ENCODE assay signal across 14 mouse cellular contexts in the genomic region with DNA sequence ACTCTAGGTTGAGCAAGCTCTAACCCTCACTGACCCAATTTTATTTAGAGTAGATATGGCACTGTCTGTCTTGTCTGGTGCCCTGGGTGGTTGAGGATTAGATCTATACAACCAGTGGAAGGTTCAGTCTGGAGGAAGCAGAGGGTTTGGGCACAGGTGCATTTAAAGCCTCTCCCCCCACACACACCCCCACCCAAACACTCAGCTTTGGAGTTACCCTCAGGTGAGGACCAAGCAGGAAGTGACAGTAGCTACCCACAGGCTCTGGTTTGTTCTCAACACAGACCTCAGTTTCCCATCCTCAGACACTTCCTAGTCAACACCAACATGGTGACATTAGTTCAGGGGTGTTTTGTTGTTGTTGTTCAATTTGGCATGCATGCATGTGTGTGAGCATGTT. TPM values are rescaled to one million over a fixed set of nuclear protein-coding genes. Genes with fewer than 3 reads are reported as not detected.
DNase-seq lines count a peak whose midpoint lies in the region; ATAC-seq and TF ChIP-seq lines count a peak whose summit lies in the region.
"Had no signal": no experiment of that assay in that cellular context is flagged by ENCODE, and none has a peak within 500 bp of the region (broad histone marks: within the 10 kb centered on the region; RNA-seq: fewer than 3 reads in every experiment).

No protein-coding gene starts in this region.

- H3K36me3 ChIP-seq in heart, embryonic 15.5 days = peaks cover 9% of the 10 kb centered on the region; the same call in 1 of the 2 replicates
- H3K36me3 ChIP-seq in embryonic facial prominence, embryonic 13.5 days = peaks cover 25% of the 10 kb centered on the region
- H3K36me3 ChIP-seq in myocyte (ENCODE audit: control insufficient read depth, insufficient read depth) = peaks cover 2% of the 10 kb centered on the region

- H3K4me2 ChIP-seq in heart, embryonic 15.5 days = peak overlapping the region; percentile 85
- peak overlapping the region; percentile 71; the same call in 1 of the 2 replicates for H3K4me2 ChIP-seq in embryonic facial prominence, embryonic 13.5 days
- H3K4me2 ChIP-seq in myocyte (ENCODE audit: low read depth) = peak overlapping the region; percentile 94

- no peak overlapping the region for H3K4me3 ChIP-seq in heart, embryonic 15.5 days
- H3K4me3 ChIP-seq in embryonic facial prominence, embryonic 13.5 days = no peak overlapping the region
- H3K4me3 ChIP-seq in myocyte = peak overlapping the region; percentile 60

- no peak for TF ChIP-seq POLR2A in myocyte (IDR thresholded peaks at IDR 0.05; ENCODE audit: insufficient read length, low read depth)

- ATAC-seq in heart, embryonic 15.5 days (replicated peaks; ENCODE audit: insufficient number of reproducible peaks, insufficient read depth, low FRiP score, low read depth) = no peak
- no peak for ATAC-seq in embryonic facial prominence, embryonic 13.5 days (ENCODE audit: insufficient number of reproducible peaks, insufficient read depth, low FRiP score, low TSS enrichment, low read depth)

- peaks cover 29% of the 10 kb centered on the region for H3K4me1 ChIP-seq in heart, embryonic 15.5 days (replicated peaks)
- H3K4me1 ChIP-seq in embryonic facial prominence, embryonic 13.5 days = peaks cover 18% of the 10 kb centered on the region

- H3K27ac ChIP-seq in heart, embryonic 15.5 days = no peak overlapping the region
- H3K27ac ChIP-seq in embryonic facial prominence, embryonic 13.5 days = no peak overlapping the region

- H3K27me3 ChIP-seq in heart, embryonic 15.5 days = no peaks in the 10 kb centered on the region
- no peaks in the 10 kb centered on the region for H3K27me3 ChIP-seq in embryonic facial prominence, embryonic 13.5 days
- H3K27me3 ChIP-seq in myocyte (ENCODE audit: control insufficient read depth, insufficient read depth, insufficient read length) = no peaks in the 10 kb centered on the region

- H3K79me2 ChIP-seq in myocyte (ENCODE audit: control insufficient read depth, insufficient read depth) = peaks cover 44% of the 10 kb centered on the region

- no peak for DNase-seq in heart, postnatal 14 days
- DNase-seq in CD4-positive helper T cell, adult 2 months (ENCODE audit: low read depth, low spot score) = peak; percentile 68
- DNase-seq in frontal cortex, postnatal 25 days (ENCODE audit: low spot score in 2 of 2) = no peak
- DNase-seq in urinary bladder, postnatal 36 days (ENCODE audit: low spot score in 2 of 2) = no peak
- no peak for DNase-seq in c-Kit-positive CD71-positive TER-119-positive erythroid progenitor cells, embryonic 14.5 days (ENCODE audit: low spot score)
- DNase-seq: heart, adult 18-20 months; kidney, adult 2 months had no signal

- H3K9ac ChIP-seq in heart, embryonic 15.5 days = no peak overlapping the region
- H3K9ac ChIP-seq in embryonic facial prominence, embryonic 13.5 days = no peak overlapping the region

- no peaks in the 10 kb centered on the region for H3K9me3 ChIP-seq in heart, embryonic 15.5 days (replicated peaks)
- no peaks in the 10 kb centered on the region for H3K9me3 ChIP-seq in embryonic facial prominence, embryonic 13.5 days

- intact Hi-C loops in heart, postnatal 14 days (cut with DNase I) = no loop called here

- H3ac ChIP-seq in myocyte (ENCODE audit: control insufficient read depth, insufficient read length) = no peak overlapping the region

TF ChIP-seq in myocyte, 11 proteins besides CTCF, POLR2A, EP300 and RAD21:
- TF ChIP-seq TCF3 (IDR thresholded peaks at IDR 0.05; ENCODE audit: insufficient read length, low read depth) (no peak), REST (IDR thresholded peaks at IDR 0.05; ENCODE audit: insufficient read depth, insufficient read length) (no peak), MAX (IDR thresholded peaks at IDR 0.05; ENCODE audit: low read depth) (no peak), SRF (IDR thresholded peaks at IDR 0.05; ENCODE audit: control insufficient read depth, insufficient read length, low read depth) (no peak), CEBPB (IDR thresholded peaks at IDR 0.05; ENCODE audit: insufficient read depth, poor library complexity, severe bottlenecking) (no peak), USF1 (IDR thresholded peaks at IDR 0.05; ENCODE audit: low read depth) (no peak), MYOD1 (IDR thresholded peaks at IDR 0.05; ENCODE audit: control insufficient read depth in 1 of 3, insufficient read length in 2 of 3, low read depth in 2 of 3) (no peak), POLR2AphosphoS2 (IDR thresholded peaks at IDR 0.05; ENCODE audit: insufficient read length, low read depth) (no peak), TCF12 (IDR thresholded peaks at IDR 0.05; ENCODE audit: insufficient read depth, poor library complexity, severe bottlenecking) (no peak), E2F4 (IDR thresholded peaks at IDR 0.05; ENCODE audit: insufficient read depth) (no peak), MYOG (IDR thresholded peaks at IDR 0.05; ENCODE audit: control insufficient read depth in 1 of 3, insufficient read depth in 1 of 3, insufficient read length in 2 of 3, low read depth in 2 of 3) (no peak)
TF ChIP-seq in myocyte: peak in this region for 0.

RNA-seq across cellular contexts. Expression of a gene that starts 1.8 kb away (rescaled TPM):
- 68.4 and 77.8 TPM in 2 replicates for polyA plus RNA-seq in heart, embryonic 15.5 days (2015; fragmentation: Nextera tagmentation; extraction: Ambion mirVana)
- total RNA-seq in heart, postnatal 14 days (2021) = 10 to 100 TPM; 28.2 to 28.6 TPM
- 132 and 142 TPM in 2 replicates for polyA plus RNA-seq in embryonic facial prominence, embryonic 13.5 days (2015; fragmentation: Nextera tagmentation; extraction: Ambion mirVana)
- 84.3 TPM for polyA plus RNA-seq in myocyte (2012; fragmentation: generic; extraction: Trizol)

RNA-seq across cellular contexts. Expression of a gene that starts 26.6 kb away (rescaled TPM):
- polyA plus RNA-seq in heart, embryonic 15.5 days (2015; fragmentation: Nextera tagmentation; extraction: Ambion mirVana) = 0.20 and 0.27 TPM in 2 replicates
- total RNA-seq in heart, postnatal 14 days (2021) = under 1 TPM in 1 of 2 experiments, not detected in 1; 0.17 TPM
- polyA plus RNA-seq in embryonic facial prominence, embryonic 13.5 days (2015; fragmentation: Nextera tagmentation; extraction: Ambion mirVana) = not detected in 2 replicates
- polyA plus RNA-seq in myocyte (2012; fragmentation: generic; extraction: Trizol) = not detected
- total RNA-seq: left cerebral cortex, postnatal 36 days had no signal
- polyA plus RNA-seq: embryonic facial prominence, embryonic 11.5 days; neural tube, embryonic 11.5 days had no signal

RNA-seq across cellular contexts. Expression of a gene that starts 28.0 kb away (rescaled TPM):
- polyA plus RNA-seq in heart, embryonic 15.5 days (2015; fragmentation: Nextera tagmentation; extraction: Ambion mirVana) = 330 and 373 TPM in 2 replicates
- total RNA-seq in heart, postnatal 14 days (2021) = 100 to 1,000 TPM; 119 to 155 TPM
- polyA plus RNA-seq in embryonic facial prominence, embryonic 13.5 days (2015; fragmentation: Nextera tagmentation; extraction: Ambion mirVana) = 622 and 634 TPM in 2 replicates
- polyA plus RNA-seq in myocyte (2012; fragmentation: generic; extraction: Trizol) = 205 TPM

RNA-seq across cellular contexts. Expression of a gene that starts 49.8 kb away (rescaled TPM):
- polyA plus RNA-seq in heart, embryonic 15.5 days (2015; fragmentation: Nextera tagmentation; extraction: Ambion mirVana) = not detected in 2 replicates
- not detected for total RNA-seq in heart, postnatal 14 days (2021)
- polyA plus RNA-seq in embryonic facial prominence, embryonic 13.5 days (2015; fragmentation: Nextera tagmentation; extraction: Ambion mirVana) = not detected in 2 replicates
- polyA plus RNA-seq in myocyte (2012; fragmentation: generic; extraction: Trizol) = not detected
- total RNA-seq: left cerebral cortex, postnatal 36 days had no signal
- polyA plus RNA-seq: brain, embryonic 14.5 days; embryonic facial prominence, embryonic 11.5 days; kidney, adult 2 months; neural tube, embryonic 11.5 days had no signal

RNA-seq across cellular contexts. Expression of a gene that starts 50.6 kb away (rescaled TPM):
- not detected in 2 replicates for polyA plus RNA-seq in heart, embryonic 15.5 days (2015; fragmentation: Nextera tagmentation; extraction: Ambion mirVana)
- total RNA-seq in heart, postnatal 14 days (2021) = not detected
- not detected in 2 replicates for polyA plus RNA-seq in embryonic facial prominence, embryonic 13.5 days (2015; fragmentation: Nextera tagmentation; extraction: Ambion mirVana)
- polyA plus RNA-seq in myocyte (2012; fragmentation: generic; extraction: Trizol) = not detected
- total RNA-seq: heart, adult 18-20 months; left cerebral cortex, postnatal 36 days had no signal
- polyA plus RNA-seq: brain, embryonic 14.5 days; embryonic facial prominence, embryonic 11.5 days; kidney, adult 2 months; neural tube, embryonic 11.5 days had no signal
